Mouse (Mus musculus) cortical plate, adult 2 months (tissue): ENCODE data around the gene Olfr295. TPM values are rescaled to one million over a fixed set of nuclear protein-coding genes. Genes with fewer than 3 reads are reported as not detected.

Experiments
- H3K27ac ChIP-seq: fragments of 200-500 bp; 2 replicates; pipeline ENCODE4 v1.5.1; 2012; ENCODE audit warnings: low read length, control low read depth, inconsistent platforms; ENCODE audit not compliant: insufficient read depth
- H3K4me1 ChIP-seq: fragments of 200-500 bp; 2 replicates; pipeline ENCODE4 v1.6.1; 2011; ENCODE audit warnings: low read length; ENCODE audit not compliant: control insufficient read depth, insufficient read depth
- H3K4me3 ChIP-seq: fragments of 200-500 bp; 2 replicates; pipeline ENCODE4 v1.5.1; 2011; ENCODE audit warnings: mild to moderate bottlenecking, low read length, control low read depth; ENCODE audit not compliant: insufficient read depth
- CTCF ChIP-seq: fragments of 200-500 bp; IDR thresholded peaks from 2 replicates; pipeline ENCODE4 v1.5.1; 2011; ENCODE audit warnings: mild to moderate bottlenecking, control low read depth, low read length; ENCODE audit not compliant: insufficient read depth; ENCODE audit errors: extremely low read depth
- POLR2A ChIP-seq: fragments of 200-500 bp; IDR thresholded peaks from 2 replicates; pipeline ENCODE4 v1.6.1; 2011; ENCODE audit warnings: mild to moderate bottlenecking, low read length, control low read depth; ENCODE audit not compliant: insufficient read depth; ENCODE audit errors: extremely low read depth
- polyA plus RNA-seq: library from polyadenylated mRNA; depleted of rRNA; stranded (reverse); fragments of >200 nt; gene quantifications from 2 replicates; pipeline ENCODE4 v1.2.3, GENCODE M21; 2012; rRNA removed

Olfr295 gene
- polyA plus RNA-seq = not detected in 2 replicates

GRCm38 (mm10) chr7:86583562-86583961 is at the start of gene Olfr295:
Gene Olfr295 (plus strand): TSS chr7:86583862.
- Histone ChIP-seq H3K4me1 (no peaks in the 10 kb centered on the region), H3K27ac (no peak within 1 kb of the TSS), H3K4me3 (no peak within 1 kb of the TSS)
- TF ChIP-seq POLR2A (no peak), CTCF (no peak)

- no peak for TF ChIP-seq POLR2A
- TF ChIP-seq CTCF = no peak
- Histone ChIP-seq H3K4me3 (no peak within 1 kb of the TSS), H3K27ac (no peak within 1 kb of the TSS), H3K4me1 (no peaks in the 10 kb centered on the region)
These were observed 32.9 kb downstream of the Olfr295 start, which contains the start of gene Olfr294 for GRCm38 (mm10) chr7:86616543-86616942. Gene Olfr294 (minus strand): TSS chr7:86616643.

Other genes with a start within 250 kb of the Olfr295 start
- not detected in 2 replicates for gene Olfr307, start 246.3 kb upstream of the Olfr295 start, polyA plus RNA-seq
- gene Olfr305, start 216.9 kb upstream of the Olfr295 start, polyA plus RNA-seq = not detected in 2 replicates
- gene Olfr304, start 197.2 kb upstream of the Olfr295 start, polyA plus RNA-seq = not detected in 2 replicates
- not detected in 2 replicates for gene Olfr303, start 186.1 kb upstream of the Olfr295 start, polyA plus RNA-seq
- not detected in 2 replicates for gene Olfr301, start 180.0 kb upstream of the Olfr295 start, polyA plus RNA-seq
- gene Olfr299, start 123.9 kb upstream of the Olfr295 start, polyA plus RNA-seq = not detected in 2 replicates
- gene Olfr298, start 91.4 kb upstream of the Olfr295 start, polyA plus RNA-seq = not detected in 2 replicates
- gene Olfr297, start 63.9 kb upstream of the Olfr295 start, polyA plus RNA-seq = not detected in 2 replicates
- not detected in 2 replicates for gene Olfr294, start 32.8 kb downstream of the Olfr295 start, polyA plus RNA-seq
- gene Olfr293, start 65.2 kb downstream of the Olfr295 start, polyA plus RNA-seq = not detected in 2 replicates
- gene Olfr292, start 104.5 kb downstream of the Olfr295 start, polyA plus RNA-seq = not detected in 2 replicates
- gene Folh1, start 192.1 kb downstream of the Olfr295 start, polyA plus RNA-seq = 4.2 and 4.3 TPM in 2 replicates
- not detected in 2 replicates for gene Vmn2r77, start 211.2 kb downstream of the Olfr295 start, polyA plus RNA-seq